Mouse (Mus musculus) induced T-regulatory cell, adult 2 months (primary cell): ENCODE measurements around the gene Tesmin.

Experiments used
- DNase-seq: peaks from one replicate; pipeline ENCODE4 v3.0.0-alpha.2; 2012; ENCODE audit warnings: low read depth

Gene Tesmin

DNA sequence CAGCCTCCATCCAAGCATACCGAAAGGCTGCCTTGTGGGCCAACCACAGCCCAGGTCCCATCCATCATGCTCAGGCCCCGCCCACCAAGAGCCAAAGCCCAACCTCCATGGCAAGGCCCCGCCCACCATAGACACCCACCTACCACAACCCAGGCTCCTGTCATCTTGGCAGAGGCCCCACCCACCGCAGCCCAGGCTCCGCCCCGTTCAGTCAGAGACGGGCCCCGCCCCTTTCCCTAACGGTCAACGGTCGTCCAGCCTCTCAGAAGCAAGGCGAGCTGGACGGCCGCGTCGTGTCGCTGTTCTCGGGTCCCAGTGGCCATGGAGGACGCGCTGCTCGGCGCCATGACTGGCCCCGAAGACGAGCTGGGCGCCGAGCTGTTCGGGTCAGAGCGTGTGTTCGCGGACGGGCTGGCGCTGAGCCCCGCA lies at the start of gene Tesmin:
TSS of gene Tesmin (plus strand) at position 229 of the 429 bp plus-strand sequence.
- peak; percentile 92 for DNase-seq

DNA sequence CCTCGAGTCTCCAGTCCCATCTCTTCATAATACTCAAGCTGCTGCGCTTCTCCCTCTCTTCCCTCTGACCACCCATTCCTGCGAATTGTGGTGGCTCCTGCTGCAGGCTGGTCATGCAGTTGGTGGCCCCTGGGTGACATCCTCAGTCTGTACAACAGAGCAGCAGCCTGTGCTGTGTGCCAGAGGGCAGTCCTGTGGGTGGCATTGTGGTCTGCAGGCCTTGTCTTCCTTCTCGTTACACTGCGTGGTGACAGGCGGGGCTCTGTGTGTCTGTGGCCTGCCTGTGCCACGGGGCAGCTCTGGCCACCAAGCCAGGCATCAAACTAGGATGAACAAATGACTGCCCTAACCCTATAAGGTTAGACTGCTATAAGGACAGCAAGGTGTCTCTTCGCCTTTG lies 49.5 kb upstream of the Tesmin start:
- no peak for DNase-seq

- no peak for DNase-seq
Observed at GRCm38 (mm10) chr19:3341021-3341420, 47.6 kb upstream of the Tesmin start.

DNA sequence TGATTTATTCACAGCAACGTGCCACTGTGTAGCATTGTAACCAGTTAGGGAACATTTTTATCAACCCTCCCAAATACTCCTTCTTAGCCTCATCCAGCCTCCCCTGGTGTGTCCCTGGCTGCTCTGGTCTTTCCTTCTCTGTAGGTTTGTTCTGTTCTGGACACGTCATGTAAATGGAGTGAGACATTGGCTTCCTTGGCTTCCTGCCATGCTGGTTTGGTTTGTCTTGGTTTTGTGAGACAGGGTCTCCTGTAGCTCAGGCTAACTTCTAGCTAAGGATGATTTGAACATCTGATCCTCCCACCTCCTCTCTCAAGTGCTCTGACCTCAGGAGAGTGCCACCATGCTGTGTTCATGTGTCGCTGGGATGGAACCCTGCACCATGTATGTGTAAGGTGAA lies 44.7 kb upstream of the Tesmin start:
- no peak for DNase-seq

DNA sequence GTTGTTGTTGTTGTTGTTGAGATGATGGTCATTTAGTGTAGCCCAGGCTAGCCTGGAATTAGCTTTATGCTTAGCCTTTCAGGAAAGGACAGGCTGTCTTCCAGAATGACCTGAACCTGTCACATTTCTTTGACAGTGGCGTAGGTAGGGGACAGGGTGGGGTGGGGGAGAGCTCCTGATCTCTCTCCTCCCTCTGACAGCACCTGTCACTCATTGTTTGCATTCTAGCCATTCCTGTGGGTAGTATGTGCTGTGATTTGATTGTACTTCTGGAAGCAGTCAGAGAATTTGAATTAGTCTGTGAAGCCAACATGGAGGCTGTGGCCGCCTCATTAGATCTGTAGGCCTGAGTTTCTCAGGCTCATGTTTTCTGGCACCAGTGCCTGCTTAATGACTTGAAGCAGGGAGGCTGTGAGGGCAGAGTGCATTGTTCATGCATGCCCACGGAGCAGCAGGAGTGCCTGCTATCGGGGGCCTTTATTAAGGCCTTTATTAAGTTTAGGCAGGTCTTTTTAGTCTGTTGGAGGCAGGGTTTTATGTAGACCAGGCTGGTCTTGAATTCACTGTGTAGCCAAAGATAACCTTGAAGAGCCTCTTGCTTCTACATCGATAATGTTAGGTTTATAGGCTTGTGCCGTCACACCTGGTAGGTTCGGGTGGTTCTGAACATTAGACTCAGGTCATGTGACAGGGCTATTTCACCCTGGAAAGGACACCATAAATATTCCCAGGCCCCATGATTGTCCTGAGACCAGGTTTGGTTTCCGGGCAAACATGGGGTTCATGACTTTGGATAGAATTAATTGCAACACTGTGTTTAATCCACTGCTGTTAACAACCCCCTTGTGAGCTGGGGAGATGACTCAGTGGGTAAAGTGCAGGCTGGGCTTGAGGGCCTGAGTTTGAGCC lies 43.8 kb upstream of the Tesmin start:
- no peak for DNase-seq

DNA sequence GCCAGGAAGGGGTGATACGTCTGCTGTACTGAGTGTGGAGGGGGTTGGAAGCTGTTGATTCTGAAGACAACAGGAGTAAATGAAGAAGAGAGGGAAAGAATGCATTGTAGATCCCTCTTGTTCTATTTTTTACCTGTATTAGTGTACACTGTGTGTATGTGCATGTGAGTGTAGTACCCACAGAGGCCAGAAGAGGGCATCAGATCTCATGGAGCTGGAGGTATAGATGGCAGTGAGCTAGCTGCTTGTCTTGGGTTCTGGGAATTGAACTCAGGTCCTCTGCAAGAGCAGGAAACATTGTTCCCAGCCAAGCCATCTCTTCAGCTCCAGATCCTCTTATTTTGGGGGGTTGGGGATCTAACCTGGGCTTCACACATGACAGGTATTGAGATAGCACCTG lies 40.9 kb upstream of the Tesmin start:
- DNase-seq, result peak; percentile 31

DNA sequence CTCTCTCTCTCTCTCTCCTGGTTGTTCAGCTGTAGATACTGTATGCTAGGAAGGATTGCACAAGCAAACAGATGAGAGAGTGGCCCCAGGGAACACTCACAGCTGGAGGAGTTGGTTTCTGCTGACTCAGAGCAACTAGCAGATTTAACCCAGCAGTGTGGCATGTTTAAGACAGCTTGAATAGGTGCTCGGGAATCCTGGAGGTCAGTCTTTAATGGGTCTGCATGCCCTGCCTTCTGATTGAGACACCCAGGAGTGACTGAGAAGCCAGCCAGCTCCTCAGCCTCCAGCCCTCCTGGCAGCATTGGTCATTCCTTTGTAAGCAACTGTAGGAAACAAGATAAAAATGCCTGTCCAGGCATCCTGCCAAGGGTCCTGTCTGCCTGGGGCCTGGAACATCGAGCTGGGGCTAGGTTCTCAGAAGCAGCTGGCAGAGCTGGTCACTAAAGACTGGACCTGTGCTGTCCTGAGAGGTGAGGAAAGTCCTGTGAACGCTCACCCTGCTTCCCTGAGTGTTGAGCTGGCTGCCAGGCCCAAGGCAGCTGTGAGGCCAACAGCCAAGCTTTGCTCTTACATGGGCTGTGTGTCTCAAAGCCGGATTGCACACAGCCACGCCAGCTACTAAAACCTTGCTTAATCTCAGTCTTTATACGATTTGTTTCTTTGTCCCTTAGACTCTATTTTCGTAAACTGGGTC lies 35.1 kb upstream of the Tesmin start:
- no peak for DNase-seq

DNA sequence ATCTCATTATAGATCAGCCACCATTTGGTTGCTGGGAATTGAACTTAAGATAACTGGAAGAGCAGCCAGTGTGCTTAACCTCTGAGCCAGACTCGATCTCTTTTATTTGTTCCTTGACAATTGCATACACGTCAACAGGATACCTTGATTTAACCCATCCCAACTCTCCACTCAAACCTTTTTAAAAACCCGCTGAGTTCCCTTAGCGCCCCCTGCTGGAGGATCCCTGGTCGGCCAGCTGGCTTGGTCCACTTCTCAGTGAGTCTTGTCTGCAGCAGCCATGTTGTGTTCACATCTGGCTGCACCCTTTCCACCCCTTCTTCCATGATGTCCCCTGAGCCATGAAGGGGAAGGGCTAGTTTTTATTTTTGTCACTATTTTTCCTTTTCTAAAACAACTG lies 33.6 kb upstream of the Tesmin start:
- DNase-seq, result peak; percentile 56

DNA sequence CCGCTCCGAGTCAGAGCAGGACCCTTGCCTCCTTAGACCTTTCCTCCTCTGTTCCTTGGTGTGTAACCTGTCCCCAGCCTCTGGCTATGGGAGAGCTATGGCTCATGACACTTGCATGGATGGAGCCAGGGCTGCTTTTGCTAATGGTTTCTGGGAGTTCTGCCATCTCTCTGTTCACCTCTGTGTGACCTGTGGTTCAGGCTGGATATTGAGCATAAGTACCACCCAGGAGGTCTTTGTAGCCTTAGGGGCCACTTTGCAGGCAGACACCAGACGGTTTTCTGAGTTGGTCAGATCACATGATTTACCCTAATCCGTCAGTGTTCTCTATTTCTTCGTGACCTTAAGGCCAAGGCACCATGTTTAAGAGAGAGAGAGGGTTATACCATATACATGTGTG lies 32.1 kb upstream of the Tesmin start:
- DNase-seq, result no peak

DNA sequence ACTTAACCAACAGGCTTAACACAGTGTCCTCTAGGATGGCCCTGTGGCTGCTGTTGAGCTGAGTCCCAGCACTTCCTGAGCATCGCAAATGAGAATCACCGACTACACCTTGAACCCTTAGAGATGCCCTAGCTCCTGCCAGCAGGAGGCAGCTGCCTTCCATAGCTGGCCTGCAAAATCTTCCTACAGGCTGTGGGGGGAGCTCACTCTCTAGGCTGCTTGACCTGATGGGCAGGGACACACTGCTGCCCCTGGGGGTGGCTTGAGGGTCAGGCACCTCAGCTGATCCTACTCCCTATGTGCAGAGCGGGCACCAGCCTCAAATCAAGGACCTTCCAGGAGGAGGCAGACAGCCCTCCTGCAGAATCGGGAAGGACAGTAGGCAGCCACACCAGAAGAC lies 31.0 kb upstream of the Tesmin start:
- DNase-seq, result no peak

GRCm38 (mm10) chr19:3359841-3360588 lies 28.6 kb upstream of the Tesmin start:
- DNase-seq, result peak; percentile 36

DNA sequence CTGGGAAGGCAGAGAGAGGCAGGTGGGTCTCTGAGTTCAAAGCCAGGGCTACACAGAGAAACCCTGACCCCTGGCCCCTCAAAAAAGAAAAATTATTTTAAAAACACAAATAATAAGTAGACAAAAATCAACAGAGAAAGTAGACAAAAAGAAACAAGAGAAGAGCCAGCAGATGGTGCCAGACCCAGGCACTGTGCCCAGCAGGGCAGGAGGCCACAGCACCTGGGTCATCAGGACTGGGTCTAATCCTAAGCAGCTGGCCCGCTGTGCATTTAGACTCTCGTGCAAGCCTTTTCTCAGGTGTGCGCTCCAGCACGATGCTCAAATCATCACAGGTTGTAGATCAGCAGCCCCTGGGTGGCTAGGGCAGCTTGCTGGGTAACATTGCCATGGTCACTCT lies 25.1 kb upstream of the Tesmin start:
- DNase-seq, result no peak

- DNase-seq, result peak; percentile 22
Observed at GRCm38 (mm10) chr19:3365089-3365488, 23.6 kb upstream of the Tesmin start.

- no peak for DNase-seq
Observed at GRCm38 (mm10) chr19:3368276-3368675, 20.4 kb upstream of the Tesmin start.

GRCm38 (mm10) chr19:3373380-3373779 lies 15.3 kb upstream of the Tesmin start:
- no peak for DNase-seq

DNA sequence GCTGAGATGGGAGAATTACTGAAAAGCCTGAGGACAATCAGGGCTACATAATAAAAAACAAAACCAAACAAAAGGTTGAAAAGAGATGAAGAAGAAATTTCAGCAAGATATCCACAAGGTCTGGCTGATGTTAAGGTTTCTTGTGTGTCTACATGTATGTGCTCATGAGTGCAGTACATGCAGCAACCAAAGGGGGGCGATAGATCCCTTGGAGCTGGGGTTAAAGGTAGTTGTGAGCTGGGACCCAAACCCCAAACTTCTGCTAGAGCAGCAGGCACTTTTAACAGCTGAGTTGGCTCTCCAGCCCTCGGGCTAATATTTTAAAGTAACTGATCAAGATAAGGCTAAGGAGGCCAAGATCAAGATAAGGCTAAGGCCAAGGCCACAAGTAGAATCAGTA lies 14.6 kb upstream of the Tesmin start:
- DNase-seq, result peak; percentile 52

GRCm38 (mm10) chr19:3375945-3376495 lies 12.6 kb upstream of the Tesmin start:
- no peak for DNase-seq

DNA sequence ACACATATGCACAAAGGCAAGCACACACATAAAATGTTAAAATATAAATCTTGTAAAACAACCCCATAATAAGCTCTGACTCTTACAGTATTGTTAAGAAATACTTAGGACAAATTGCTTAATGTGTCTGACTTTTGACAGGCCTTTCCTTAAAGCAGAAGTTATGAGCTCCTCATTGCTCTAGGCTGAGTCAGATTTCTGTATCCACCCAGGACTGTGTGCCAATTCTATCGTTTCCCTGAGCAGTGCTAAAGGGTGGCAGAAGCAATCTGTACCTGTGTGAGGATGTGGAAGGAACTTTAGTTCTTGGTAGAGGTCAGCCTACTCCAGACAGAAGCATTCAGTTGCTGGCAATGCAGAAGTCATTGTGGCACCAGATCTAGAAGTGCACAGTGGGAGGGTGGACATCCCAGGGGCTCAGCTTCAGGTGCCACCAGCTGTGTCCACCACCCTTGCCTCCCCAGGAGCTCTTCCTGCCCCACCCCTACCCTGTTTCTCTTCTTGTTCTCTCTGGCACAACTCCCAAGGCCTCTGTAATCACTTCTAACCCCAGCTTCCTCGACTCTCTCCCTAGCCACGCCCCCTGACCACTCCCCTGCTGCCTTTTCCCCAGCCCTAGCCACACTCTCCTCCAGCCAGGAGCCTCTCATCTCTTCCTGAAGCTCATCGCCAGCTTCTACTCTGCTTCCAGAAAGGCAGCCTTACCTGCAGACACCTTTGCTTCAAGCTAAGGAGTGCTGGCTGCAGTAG lies 11.5 kb upstream of the Tesmin start:
- DNase-seq, result no peak

- no peak for DNase-seq
Observed at GRCm38 (mm10) chr19:3378614-3379013, 10.0 kb upstream of the Tesmin start.

DNA sequence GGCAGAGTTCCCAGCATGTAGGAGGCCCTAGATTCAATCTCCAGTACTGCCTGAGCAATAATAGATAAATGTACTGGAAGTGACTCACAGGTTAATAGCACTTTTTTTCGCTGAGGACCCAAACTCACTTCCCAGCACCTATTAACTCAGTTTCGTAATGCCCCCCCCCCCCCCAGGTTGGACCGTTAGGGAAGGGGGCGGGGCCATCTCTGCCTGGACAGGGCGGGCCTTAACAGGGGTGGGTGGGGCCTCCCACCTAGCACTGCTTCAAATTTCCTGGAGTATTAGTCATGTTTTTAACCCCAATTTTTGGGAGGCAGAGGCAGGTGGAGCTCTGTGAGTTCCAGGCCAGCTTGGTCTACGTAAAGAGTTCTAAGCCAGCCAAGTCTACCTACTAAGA lies 596 bp upstream of the Tesmin start:
- DNase-seq, result no peak

DNA sequence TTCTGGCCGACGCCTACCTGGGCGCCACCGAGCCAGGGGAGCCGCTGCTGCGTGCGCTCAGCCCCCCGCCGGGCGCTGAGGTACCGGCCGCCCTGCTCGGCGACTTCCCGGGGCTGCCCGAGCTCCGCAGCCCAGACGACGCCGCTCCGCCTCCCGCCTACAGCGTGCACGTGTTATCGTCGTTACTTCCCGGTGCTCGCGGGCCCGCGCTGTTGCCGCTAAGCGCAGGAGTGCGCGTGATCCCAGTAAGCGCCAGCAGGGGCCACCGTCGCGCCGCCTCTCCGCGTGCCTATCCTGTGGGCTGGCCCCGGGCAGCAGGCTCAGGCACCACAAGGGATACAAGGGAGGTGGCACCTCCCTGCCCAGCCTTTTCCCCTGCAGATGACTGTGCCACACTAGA lies 432 bp downstream of the Tesmin start:
- DNase-seq, result peak; percentile 91

GRCm38 (mm10) chr19:3392384-3392783 lies 3.7 kb downstream of the Tesmin start:
- no peak for DNase-seq
